Comparison of ENCODE assay signal across 22 mouse cellular contexts in genomic region chr13:107528724-107529456, GRCm38 (mm10).
DNase-seq lines count a peak whose midpoint lies in the region; ATAC-seq and TF ChIP-seq lines count a peak whose summit lies in the region.
"Had no signal": no experiment of that assay in that cellular context is flagged by ENCODE, and none has a peak within 500 bp of the region (broad histone marks: within the 10 kb centered on the region; RNA-seq: fewer than 3 reads in every experiment).

No protein-coding gene starts in this region.

- H3K4me1 ChIP-seq in ES-Bruce4 (ENCODE audit: control insufficient read depth, insufficient read depth, low read length) = no peaks in the 10 kb centered on the region
- H3K4me1 ChIP-seq in intestine, postnatal 0 days (replicated peaks; ENCODE audit: control insufficient read depth, insufficient read depth, low read length) = no peaks in the 10 kb centered on the region
- H3K4me1 ChIP-seq: embryonic facial prominence, embryonic 12.5 days; limb, embryonic 10.5 days; liver, embryonic 12.5 days had no signal

- no peak overlapping the region for H3K4me3 ChIP-seq in ES-Bruce4 (ENCODE audit: low read depth, low read length)
- no peak overlapping the region for H3K4me3 ChIP-seq in intestine, postnatal 0 days (ENCODE audit: low read depth, low read length)
- H3K4me3 ChIP-seq: embryonic facial prominence, embryonic 12.5 days; forebrain, embryonic 15.5 days; limb, embryonic 10.5 days; liver, embryonic 12.5 days; megakaryocyte, embryonic 14.5 days had no signal

- no peak for TF ChIP-seq POLR2A in ES-Bruce4 (IDR thresholded peaks at IDR 0.05; ENCODE audit: insufficient read depth, low read length)

- peak; percentile 24 for TF ChIP-seq CTCF in ES-Bruce4 (IDR thresholded peaks at IDR 0.05; ENCODE audit: low read depth, low read length)
- TF ChIP-seq CTCF in intestine, postnatal 0 days (IDR thresholded peaks at IDR 0.05; ENCODE audit: low read depth) = peak; percentile 45

- no peaks in the 10 kb centered on the region for H3K9me3 ChIP-seq in ES-Bruce4 (replicated peaks; ENCODE audit: control insufficient read depth, insufficient read depth, low read length, poor library complexity, severe bottlenecking)
- no peaks in the 10 kb centered on the region for H3K9me3 ChIP-seq in intestine, postnatal 0 days (ENCODE audit: control insufficient read depth)
- H3K9me3 ChIP-seq: embryonic facial prominence, embryonic 12.5 days; forebrain, embryonic 15.5 days; limb, embryonic 10.5 days; liver, embryonic 12.5 days had no signal

- WGBS in intestine, postnatal 0 days = 39% methylated on average over 15 of the region's 15 CpGs

- ATAC-seq in intestine, postnatal 0 days = no peak
- ATAC-seq: forebrain, embryonic 15.5 days; liver, embryonic 12.5 days; Patski had no signal

- no peaks in the 10 kb centered on the region for H3K36me3 ChIP-seq in ES-Bruce4 (ENCODE audit: control insufficient read depth, insufficient read depth, low read length, poor library complexity, severe bottlenecking)
- H3K36me3 ChIP-seq in intestine, postnatal 0 days (ENCODE audit: control insufficient read depth, insufficient read depth) = no peaks in the 10 kb centered on the region
- H3K36me3 ChIP-seq: embryonic facial prominence, embryonic 12.5 days; forebrain, embryonic 15.5 days; limb, embryonic 10.5 days; liver, embryonic 12.5 days had no signal

- H3K9ac ChIP-seq in ES-Bruce4 (ENCODE audit: low read depth, poor library complexity, severe bottlenecking) = no peak overlapping the region
- H3K9ac ChIP-seq in intestine, postnatal 0 days (ENCODE audit: low read depth, low read length) = no peak overlapping the region
- H3K9ac ChIP-seq: embryonic facial prominence, embryonic 12.5 days; forebrain, embryonic 15.5 days; liver, embryonic 12.5 days had no signal

- H3K27me3 ChIP-seq in ES-Bruce4 (ENCODE audit: control insufficient read depth, insufficient read depth, low read length, poor library complexity, severe bottlenecking) = no peaks in the 10 kb centered on the region
- no peaks in the 10 kb centered on the region for H3K27me3 ChIP-seq in intestine, postnatal 0 days (replicated peaks; ENCODE audit: control insufficient read depth, insufficient read depth, low read length)
- H3K27me3 ChIP-seq: embryonic facial prominence, embryonic 12.5 days; forebrain, embryonic 15.5 days; liver, embryonic 12.5 days; megakaryocyte, embryonic 14.5 days had no signal

- no peak for TF ChIP-seq EP300 in ES-Bruce4 (IDR thresholded peaks at IDR 0.05; ENCODE audit: insufficient read depth, low read depth, low read length)

- no peak overlapping the region for H3K4me2 ChIP-seq in intestine, postnatal 0 days (replicated peaks; ENCODE audit: low read depth)
- H3K4me2 ChIP-seq: embryonic facial prominence, embryonic 12.5 days; forebrain, embryonic 15.5 days; heart, embryonic 11.5 days; liver, embryonic 12.5 days had no signal

- peak; percentile 44 for DNase-seq in kidney, postnatal 10 days
- no peak for DNase-seq in kidney, adult 18-20 months
- DNase-seq in lung, postnatal 14 days = peak; percentile 43
- no peak for DNase-seq in embryo, embryonic 9.5 days (ENCODE audit: extremely low spot score)
- no peak for DNase-seq in cerebellum, adult 18-20 months
- DNase-seq in left cerebral cortex, postnatal 4 days = no peak
- DNase-seq: adrenal gland, postnatal 25 days; B cell, adult 2 months; cerebellum, adult 2 months; gastrocnemius, postnatal 36 days; heart, postnatal 4 days; layer of hippocampus, postnatal 36 days; right cerebral cortex, postnatal 25 days had no signal

- intact Hi-C loops in left cerebral cortex, postnatal 4 days (cut with DNase I) = no loop called here

- no peak overlapping the region for H3K27ac ChIP-seq in ES-Bruce4 (ENCODE audit: insufficient read depth, low read length)
- no peak overlapping the region; the same call in 1 of the 2 replicates for H3K27ac ChIP-seq in intestine, postnatal 0 days (ENCODE audit: low read depth, low read length)
- H3K27ac ChIP-seq: embryonic facial prominence, embryonic 12.5 days; forebrain, embryonic 15.5 days; limb, embryonic 10.5 days; liver, embryonic 12.5 days had no signal

Comparison
In these comparisons a context has a peak if more than half of its experiments do, and no peak if none do; other contexts are left out.
1. DNase-seq: peak in kidney, postnatal 10 days (single experiment) and lung, postnatal 14 days (single experiment); none in kidney, adult 18-20 months (single experiment), embryo, embryonic 9.5 days (single experiment), cerebellum, adult 18-20 months (0 of 2) and left cerebral cortex, postnatal 4 days (single experiment).